Mouse (Mus musculus) mammary gland, adult 2 months (tissue): Measurements from ENCODE around the gene Lrrd1. TPM values are rescaled to one million over a fixed set of nuclear protein-coding genes. Genes with fewer than 3 reads are reported as not detected.

Experiments used
- polyA plus RNA-seq: library from polyadenylated mRNA; depleted of rRNA; stranded (reverse); fragments of >200 nt; gene quantifications from 2 replicates; pipeline ENCODE4 v1.2.3, GENCODE M21; 2012; ENCODE audit warnings: low replicate concordance; rRNA removed

Lrrd1 gene
- 0.05 and 0.06 TPM in 2 replicates for polyA plus RNA-seq

GRCm38 (mm10) chr5:3845026-3845425 lies at the start of gene Lrrd1:
Lrrd1 (plus strand) TSS chr5:3845173.

GRCm38 (mm10) chr5:3802433-3803291 lies 42.3 kb upstream of the Lrrd1 start, which contains the start of the genes Ankib1 and Krit1:
Ankib1 (minus strand) TSS chr5:3802925.
Krit1 (plus strand) TSS chr5:3803184.

GRCm38 (mm10) chr5:3893459-3894293 lies 48.7 kb downstream of the Lrrd1 start, which contains the start of gene Mterf1a:
Mterf1a (minus strand) TSS chr5:3893933.

Other genes starting within 250 kb of the Lrrd1 start
- 5.7 and 9.8 TPM in 2 replicates for gene Pex1, start 249.1 kb upstream of the Lrrd1 start, polyA plus RNA-seq
- gene Rbm48, start 248.6 kb upstream of the Lrrd1 start, polyA plus RNA-seq: 3.0 and 6.7 TPM in 2 replicates
- not detected in 2 replicates for gene Tmbim7, start 194.0 kb upstream of the Lrrd1 start, polyA plus RNA-seq
- 53.2 and 62.1 TPM in 2 replicates for gene Gatad1, start 188.0 kb upstream of the Lrrd1 start, polyA plus RNA-seq
- 5.9 and 9.3 TPM in 2 replicates for gene Ankib1, start 42.2 kb upstream of the Lrrd1 start, polyA plus RNA-seq
- 4.6 and 12.5 TPM in 2 replicates for gene Krit1, start 42.0 kb upstream of the Lrrd1 start, polyA plus RNA-seq
- gene Mterf1a, start 48.8 kb downstream of the Lrrd1 start, polyA plus RNA-seq: 1.0 and 1.4 TPM in 2 replicates
- gene Akap9, start 82.9 kb downstream of the Lrrd1 start, polyA plus RNA-seq: 9.1 and 10.6 TPM in 2 replicates